Comparison of ENCODE assay signal across 8 mouse cellular contexts in genomic region chr13:49215504-49216219, GRCm38 (mm10). TPM values are rescaled to one million over a fixed set of nuclear protein-coding genes. Genes with fewer than 3 reads are reported as not detected.
DNase-seq lines count a peak whose midpoint lies in the region; ATAC-seq lines count a peak whose summit lies in the region.

Gene Card19 (minus strand): TSS chr13:49216037.

- DNase-seq in NIH3T3 (ENCODE audit: low read depth) = peak; percentile 97
- DNase-seq in cerebellum, postnatal 10 days = peak; percentile 93 to 95
- DNase-seq in frontal cortex, postnatal 10 days (ENCODE audit: low spot score in 2 of 2) = peak; percentile 86 to 89
- DNase-seq in layer of hippocampus, postnatal 14 days (ENCODE audit: low spot score in 2 of 2) = peak; percentile 86 to 92
- peak; percentile 99 for DNase-seq in lung, postnatal 14 days
- peak; percentile 89 for DNase-seq in retina, adult 2 months (ENCODE audit: low read depth, low spot score)
- DNase-seq in thymus, postnatal 36 days = peak; percentile 96 to 98

- no peaks in the 10 kb centered on the region for H3K9me3 ChIP-seq in hindbrain, embryonic 12.5 days (replicated peaks)

- peaks cover 36% of the 10 kb centered on the region for H3K27me3 ChIP-seq in hindbrain, embryonic 12.5 days

- peak; percentile 82 for ATAC-seq in hindbrain, embryonic 12.5 days (ENCODE audit: low FRiP score)

- H3K4me1 ChIP-seq in hindbrain, embryonic 12.5 days = peaks cover 28% of the 10 kb centered on the region

- no peak within 1 kb of the TSS for H3K27ac ChIP-seq in hindbrain, embryonic 12.5 days

- H3K36me3 ChIP-seq in hindbrain, embryonic 12.5 days = no peaks in the 10 kb centered on the region

- H3K9ac ChIP-seq in hindbrain, embryonic 12.5 days = peak within 1 kb of the TSS; percentile 77

- H3K4me2 ChIP-seq in hindbrain, embryonic 12.5 days (replicated peaks) = peak within 1 kb of the TSS; percentile 90

- WGBS in hindbrain, embryonic 12.5 days = 2% methylated on average over 63 of the region's 78 CpGs

- peak within 1 kb of the TSS; percentile 71 for H3K4me3 ChIP-seq in hindbrain, embryonic 12.5 days

RNA-seq across cellular contexts. Expression of gene Card19, which starts in this region (rescaled TPM):
- 34.8 and 36.8 TPM in 2 replicates for polyA plus RNA-seq in hindbrain, embryonic 12.5 days (2016; fragmentation: Nextera tagmentation; extraction: Ambion mirVana)
- 10 to 100 TPM; 17.1 to 18.4 TPM for total RNA-seq in layer of hippocampus, postnatal 14 days (2021)
